Mouse (Mus musculus) testis, postnatal 14 days (tissue): ENCODE results near the gene Gm42688.

Experiments used
- DNase-seq: peaks from one replicate; pipeline ENCODE4 v3.0.0; 2021; ENCODE audit warnings: low spot score

Gene Gm42688

DNA sequence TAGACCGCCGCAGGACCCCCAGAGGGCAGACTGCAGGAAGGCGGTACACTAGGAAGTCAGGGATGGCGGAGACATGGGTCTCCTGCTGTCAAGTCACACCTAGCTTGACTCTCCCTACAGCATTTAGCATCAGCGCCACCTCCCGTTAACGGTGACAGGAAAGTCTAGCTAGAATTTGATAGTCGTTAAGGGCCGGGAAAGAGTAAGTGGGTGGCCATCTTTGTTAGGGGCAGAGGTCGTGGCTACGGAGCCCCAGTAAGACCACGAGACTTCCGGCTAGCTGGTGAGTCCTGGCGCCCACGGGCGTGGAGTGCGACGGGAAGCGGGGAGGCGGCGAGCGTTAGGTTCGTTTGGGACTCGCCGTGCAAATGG, at the start of gene Gm42688, which contains the start of gene Ccdc142:
Gm42688 (plus strand) TSS at position 302 of the 372 bp plus-strand sequence.
Ccdc142 (plus strand) TSS at position 286 of the 372 bp plus-strand sequence.
- DNase-seq = peak; percentile 89

DNA sequence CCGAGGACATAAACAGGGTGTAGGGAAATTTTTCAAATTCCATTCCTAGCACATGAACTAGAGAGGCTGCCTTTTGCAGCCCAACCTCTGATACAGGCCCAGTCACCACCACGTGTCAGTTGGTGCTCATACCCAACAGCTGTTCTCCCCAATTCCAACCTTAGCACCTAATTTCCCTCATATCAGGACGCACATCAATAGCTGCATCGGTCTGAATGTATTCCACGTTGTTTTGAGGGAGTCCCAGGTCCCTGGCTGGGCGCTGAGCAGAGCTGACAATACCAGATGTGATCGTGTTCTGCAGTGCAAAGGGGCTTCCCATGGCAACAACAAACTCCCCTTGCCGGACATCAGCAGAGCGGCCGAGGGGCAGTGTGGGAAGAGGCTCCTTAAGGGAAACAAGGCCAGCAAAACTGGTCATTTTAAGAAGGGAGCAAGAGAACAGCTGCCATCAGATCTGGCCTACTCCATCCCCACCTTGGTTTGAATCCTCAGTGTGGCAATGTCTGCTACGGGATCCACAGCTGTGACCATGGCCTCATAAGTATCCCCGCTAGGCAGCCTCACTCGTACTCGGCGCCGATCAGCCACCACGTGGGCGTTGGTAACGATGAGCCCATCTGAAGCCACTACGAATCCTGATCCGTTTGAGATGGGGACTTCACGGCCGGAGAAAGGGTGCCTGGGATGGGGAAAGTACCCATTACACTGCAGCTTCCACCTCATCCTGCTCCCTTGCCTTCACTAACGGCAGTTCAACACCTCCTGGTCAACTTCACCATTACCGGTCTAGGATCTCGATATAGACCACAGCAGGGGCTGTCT, 48.1 kb upstream of the Gm42688 start:
- no peak for DNase-seq

DNA sequence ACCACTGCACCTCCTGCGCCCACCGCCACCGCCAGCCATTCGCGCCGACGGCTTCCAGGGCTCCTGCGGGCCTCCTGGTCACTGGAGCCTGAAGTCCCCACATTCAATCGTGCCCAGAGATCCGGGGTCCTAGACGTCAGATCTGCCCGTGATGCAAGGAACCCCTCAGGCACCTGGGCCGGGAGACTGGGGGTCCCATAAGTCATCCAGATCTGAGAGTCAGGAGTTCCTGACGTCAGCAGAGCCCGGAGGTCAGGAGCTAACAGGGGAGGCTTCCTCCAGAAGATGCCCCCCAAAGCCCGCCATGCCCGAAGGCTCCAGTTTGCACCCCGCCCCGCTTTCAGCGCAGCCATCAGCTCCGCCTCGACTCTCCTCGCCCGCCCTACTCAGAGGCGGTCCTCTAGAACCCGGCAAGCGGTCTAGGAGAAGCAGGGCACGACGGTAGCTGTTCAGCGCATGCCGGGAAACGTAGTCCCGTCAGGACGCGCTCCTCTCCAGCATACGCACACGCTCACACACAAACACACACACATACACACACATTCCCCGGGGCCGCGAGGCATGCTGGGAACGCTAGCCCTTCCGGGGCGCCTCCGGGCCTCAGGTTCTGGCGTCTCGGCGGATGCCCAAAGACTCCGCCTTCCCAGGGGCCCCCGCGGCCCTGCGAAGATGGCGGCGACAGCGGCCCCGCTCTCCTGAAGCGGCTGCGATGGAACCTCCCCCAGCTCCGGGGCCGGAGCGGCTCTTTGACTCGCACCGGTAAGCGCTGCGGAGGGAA, 47.2 kb upstream of the Gm42688 start, which contains the start of gene Aup1:
Aup1 (plus strand) TSS at position 448 of the 778 bp plus-strand sequence.
- peak; percentile 97 for DNase-seq

DNA sequence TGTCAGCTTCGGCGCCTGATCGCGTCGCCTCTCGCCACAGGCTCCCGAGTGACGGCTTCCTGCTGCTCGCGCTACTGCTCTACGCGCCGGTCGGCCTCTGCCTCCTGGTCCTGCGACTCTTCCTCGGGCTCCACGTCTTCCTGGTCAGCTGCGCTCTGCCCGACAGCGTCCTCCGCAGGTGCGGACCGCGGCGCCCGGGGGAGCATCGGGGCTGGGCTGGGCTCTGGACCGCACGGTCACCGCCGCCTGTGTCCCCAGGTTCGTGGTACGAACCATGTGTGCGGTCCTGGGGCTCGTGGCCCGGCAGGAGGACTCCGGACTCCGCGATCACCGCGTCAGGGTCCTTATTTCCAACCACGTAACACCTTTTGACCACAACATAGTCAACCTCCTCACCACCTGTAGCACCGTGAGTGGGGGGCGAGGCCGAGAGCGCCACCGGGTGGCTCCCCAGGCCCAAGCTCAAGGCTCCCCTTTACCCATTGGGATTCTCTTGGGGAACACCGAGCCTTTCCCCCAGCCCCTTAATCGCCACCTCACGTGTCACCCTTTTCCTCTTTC, 46.5 kb upstream of the Gm42688 start, which contains the start of gene Htra2:
Htra2 (minus strand) TSS at position 403 of the 561 bp plus-strand sequence.
- DNase-seq = peak; percentile 63

DNA sequence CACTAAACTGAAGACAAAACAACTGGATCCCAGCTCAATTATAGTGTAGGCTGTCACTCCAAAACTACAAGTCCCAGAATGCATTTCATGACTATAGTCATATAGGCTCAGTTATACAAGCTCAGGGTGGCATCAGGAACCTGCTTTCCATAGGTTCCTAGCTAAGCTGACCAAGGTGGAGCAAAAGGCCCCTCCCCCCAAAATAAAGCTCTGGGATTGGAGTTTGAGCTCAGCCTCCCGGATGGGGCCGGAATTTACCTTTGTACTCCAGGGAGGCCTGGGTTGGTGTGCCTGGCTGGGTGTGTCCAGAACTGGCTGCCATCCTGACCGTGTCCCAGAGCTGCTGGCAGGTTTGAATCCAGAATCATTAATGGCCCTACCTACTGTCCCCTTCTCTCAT, 43.6 kb upstream of the Gm42688 start, which contains the start of gene Dqx1:
Dqx1 (plus strand) TSS at position 55 of the 400 bp plus-strand sequence.
- no peak for DNase-seq

DNA sequence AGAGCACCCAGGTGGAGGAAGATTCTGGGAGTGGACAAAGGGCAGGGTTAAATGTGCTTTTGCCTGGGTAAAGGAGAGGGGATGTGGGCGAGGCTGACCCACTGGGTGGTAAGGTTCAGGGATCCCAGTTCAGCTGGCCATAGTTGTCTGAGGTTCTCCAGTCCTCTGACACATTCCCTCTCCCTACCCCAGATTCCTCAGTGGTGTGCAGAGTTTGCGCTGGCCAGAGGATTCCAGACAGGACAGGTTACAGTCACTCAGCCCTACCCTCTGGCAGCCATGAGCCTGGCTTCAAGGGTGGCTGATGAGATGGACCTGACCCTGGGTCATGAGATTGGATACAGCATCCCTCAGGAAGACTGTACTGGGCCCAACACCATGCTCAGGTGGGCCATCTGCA, 42.7 kb upstream of the Gm42688 start:
- no peak for DNase-seq

DNA sequence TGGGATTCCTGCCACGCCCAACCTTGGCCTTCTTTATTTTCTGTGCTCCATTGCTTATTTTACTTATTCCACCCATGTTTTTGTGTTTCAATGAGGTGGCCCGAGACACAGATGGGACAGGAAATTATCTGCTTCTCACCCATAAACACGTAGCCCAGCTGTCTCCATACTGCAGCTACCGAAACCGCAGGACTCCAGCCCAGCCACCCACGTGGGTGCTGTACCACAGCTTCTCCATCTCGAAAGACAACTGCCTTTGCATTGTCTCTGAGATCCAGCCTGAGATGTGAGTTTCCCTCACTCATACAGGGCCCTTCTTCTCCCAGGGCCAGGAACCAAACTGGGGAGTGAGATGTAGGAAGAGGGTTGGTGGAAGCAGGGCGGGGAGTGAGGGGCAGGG, 35.4 kb upstream of the Gm42688 start:
- DNase-seq = no peak

DNA sequence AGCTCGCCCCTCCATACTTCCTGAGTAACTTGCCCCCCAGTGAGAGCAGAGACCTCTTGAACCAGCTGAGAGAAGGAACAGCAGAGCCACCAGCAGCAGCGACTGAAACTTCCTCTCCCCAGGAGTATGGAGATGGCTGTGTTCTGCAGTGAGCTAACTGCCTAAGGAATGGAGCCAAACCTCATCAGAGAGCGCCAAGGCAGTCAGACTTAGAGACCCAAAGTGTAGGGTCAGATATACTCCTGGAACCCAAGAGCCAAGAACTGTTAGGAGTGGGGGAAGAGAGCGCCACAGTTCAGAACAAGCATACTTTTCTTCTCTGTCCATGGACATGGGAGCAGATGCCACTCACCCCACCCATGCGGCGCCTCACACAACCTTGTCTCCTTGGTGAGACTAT, 35.0 kb upstream of the Gm42688 start:
- DNase-seq = no peak

DNA sequence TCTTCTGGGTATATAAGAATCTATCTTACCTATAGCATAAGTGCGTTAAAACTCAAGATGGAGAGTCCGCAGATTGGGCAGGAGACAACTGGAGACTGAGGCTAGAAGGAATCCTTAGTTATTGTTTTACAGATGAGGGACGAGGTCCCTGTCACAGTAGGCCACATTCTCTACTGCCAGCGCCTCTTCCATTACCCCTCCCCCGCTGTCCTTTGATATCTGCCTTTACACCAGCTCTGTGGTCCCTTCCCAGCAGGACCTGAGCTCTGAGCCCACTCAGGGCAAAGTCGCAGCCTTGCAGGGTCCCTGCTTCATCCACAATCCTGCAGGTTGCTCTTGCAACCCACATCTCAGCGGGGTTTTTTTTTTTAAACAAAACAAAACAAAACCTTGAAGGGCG, 33.2 kb upstream of the Gm42688 start:
- no peak for DNase-seq

DNA sequence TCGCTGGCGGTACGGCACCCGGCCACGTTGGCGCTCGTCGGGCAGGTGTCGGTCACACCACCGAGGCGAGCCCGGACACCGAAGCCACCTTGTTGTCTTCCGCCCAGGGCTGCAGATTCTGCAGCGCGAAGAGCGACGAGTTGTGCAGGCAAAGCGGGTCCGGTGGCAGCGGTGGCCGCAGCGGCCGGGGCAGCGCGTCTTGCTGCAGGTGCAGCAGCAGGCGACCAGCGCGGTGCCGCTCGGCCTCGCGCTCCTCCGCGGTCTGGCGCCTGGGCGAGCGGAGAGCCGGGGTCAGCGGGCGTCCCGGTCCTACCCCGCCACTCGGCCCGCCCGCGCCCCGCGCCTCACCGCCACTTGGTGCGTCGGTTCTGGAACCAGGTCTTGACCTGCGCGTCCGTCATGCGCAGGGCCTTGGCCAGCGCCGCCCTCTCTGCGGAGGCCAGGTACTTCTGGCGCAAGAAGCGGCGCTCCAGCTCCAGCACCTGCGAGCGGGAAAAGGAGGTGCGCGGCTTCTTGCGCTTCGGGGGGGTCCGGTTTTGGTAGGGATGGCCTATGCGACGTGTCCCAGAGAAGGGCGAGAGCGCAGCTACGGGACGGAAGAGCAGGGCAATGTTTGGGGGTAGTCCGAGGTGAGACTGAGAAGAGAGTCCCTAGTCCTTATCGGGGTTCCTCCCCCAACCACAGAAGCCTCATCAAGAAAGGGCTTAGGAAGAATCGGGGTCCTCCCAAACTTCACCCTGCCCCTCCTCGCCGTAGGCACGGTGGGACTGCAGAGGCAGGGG, 32.5 kb upstream of the Gm42688 start:
- no peak for DNase-seq

DNA sequence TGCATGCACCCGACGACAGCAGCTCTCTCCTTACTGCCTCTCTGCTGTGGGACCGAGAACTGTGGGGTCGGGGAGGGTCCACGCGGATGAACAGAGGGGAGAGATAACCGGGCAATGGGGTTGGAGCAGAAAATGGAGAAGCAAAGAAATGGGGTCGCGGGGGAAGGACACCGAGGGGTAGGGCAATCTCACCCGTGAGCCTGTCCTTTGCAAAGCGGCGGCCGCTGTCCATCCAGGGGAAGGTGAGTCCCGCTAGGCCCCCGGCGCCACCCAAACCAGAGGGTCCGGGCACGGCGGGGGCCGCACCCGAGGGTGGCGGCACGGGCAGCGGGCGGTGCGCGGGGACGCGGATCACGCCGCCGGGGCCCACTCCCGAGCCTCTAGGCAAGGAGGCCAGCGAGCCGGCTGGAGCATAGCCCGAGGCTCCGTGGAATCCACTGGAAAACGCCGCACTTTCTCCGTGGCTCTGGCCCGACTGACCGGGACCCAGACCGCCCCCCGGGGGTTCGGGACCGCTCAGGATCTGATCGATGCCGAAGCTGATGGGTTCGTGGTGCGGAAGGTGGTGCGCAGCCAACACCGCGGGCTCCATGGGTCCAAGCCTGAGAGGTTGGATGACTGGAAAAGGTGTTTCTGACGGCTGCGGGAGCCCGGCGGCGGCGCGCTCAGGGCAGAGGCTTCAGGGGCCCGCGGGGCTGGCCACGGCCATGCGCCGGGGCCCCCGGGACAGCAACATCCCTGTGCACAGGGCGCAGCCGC, 31.8 kb upstream of the Gm42688 start:
- DNase-seq = no peak

DNA sequence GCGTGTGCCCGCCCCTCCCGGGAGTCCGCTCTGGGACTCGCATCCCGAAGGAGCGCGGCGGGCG, 31.3 kb upstream of the Gm42688 start, which contains the start of gene Tlx2:
Tlx2 (minus strand) TSS at position 47 of the 64 bp plus-strand sequence.
- no peak for DNase-seq

DNA sequence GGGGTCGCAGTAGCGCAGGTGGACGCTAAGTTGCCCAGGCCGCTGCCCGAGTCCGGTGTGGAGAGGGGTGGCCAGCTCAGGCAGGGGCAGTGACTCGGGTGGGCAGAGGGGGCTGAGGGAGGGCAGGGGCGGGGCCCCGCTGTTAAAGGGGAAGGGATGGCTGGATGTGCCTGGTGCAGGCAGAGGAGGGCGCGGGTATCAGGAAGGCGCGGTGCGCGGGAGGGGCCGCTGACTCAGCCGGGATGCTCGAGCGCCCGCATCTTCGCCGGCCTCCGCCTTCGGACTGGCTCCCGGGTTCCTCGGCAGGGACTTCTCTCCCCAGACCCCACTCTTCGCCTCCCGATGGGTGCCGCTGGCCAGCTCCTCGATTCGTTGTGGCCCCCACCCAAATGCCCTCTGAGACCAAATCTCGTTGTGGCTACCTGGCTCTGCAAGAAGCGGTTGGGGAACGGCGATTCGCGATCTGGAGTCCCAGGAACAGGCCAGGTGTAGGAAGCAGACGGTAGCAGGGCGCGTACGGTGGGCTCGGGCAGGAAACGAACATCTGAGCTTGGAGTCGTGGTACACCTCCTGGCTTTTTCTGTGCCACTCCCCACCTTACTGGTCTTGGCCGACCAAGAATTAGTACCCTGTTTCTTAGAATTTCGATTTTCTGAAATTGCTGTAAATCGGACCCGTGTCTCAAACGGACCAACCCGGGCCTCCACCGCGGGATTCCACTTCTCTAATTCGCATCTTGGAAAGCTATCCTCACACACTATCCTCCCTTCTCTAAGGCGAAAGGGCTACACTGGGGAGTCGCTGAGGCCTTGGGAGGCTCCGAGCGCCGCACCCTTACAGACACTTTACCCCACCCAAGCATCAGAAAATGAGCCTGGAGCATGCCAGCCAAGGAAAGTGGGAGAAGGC, 30.9 kb upstream of the Gm42688 start:
- DNase-seq = no peak

DNA sequence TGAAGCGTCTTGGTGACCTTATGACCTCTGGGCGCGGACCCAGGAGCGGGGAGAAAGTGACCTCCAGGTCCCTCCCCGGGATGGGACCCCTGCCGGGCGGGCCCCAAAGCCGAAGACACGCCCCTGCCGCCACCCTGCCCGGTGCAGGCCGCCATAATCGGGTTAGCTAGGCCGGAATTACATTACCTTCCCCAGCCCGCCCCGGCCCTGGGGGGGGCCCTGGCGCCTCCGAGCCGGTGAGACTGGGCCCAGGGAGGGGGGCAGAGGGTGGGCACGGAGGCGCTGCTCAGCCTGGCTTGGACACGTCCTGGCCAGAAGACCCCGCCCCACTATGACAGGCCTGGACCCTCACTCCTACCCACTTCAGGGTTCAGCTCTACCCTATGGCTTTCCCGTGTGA, 30.2 kb upstream of the Gm42688 start:
- DNase-seq = no peak

DNA sequence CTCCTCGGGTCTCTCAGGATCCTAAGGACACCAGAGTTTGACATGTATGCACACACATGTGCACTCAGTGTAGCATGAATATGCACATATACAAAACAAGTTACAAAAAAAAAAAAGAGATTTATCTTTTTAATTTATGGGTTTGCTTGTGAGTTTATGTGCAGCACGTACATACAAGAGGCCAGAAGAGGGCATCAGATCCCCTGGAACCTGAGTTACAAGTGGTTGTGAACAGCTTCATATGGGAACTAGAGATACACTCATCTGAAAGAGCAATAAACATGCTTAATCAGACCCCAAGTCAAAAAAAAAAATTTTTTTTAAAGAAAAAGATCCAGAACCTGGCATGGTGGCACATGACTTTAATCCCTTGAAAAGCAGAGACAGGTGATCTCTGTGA, 26.4 kb upstream of the Gm42688 start:
- DNase-seq = no peak

DNA sequence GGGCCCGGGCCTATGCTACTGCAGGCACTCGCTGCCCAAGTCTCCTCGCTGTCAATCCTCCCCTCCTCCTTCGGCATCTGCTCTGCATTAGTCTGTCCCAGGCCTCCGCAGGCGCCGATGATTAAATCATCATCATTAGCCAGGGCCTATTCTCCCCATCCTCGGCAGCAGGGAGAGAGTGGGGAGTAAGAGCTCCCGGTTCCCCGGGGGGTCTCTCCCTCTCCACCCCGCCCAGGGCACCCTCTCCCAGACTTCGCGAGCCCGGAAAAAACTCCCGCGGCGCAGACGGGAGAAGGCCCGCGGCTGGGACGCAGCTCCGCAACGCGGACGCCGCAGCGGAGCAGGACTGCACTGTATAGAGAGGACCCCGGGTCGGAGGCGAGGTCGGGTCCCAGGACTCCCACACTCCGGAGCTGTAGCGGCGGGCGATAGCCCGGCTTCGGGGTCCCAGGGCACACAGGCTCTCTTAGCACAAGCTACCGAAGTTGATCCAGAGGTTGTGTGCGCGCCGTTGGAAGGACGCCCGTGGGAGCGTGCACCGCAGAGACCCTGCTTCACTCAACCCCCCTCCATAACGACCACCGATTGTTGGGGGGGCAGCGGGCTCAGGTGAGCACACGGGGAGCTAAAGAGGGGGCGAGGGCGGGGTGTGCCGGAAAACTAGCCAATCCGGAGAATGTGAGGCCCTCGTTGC, 23.6 kb upstream of the Gm42688 start, which contains the start of gene Pcgf1:
Pcgf1 (plus strand) TSS at position 240 of the 694 bp plus-strand sequence.
- DNase-seq = no peak

DNA sequence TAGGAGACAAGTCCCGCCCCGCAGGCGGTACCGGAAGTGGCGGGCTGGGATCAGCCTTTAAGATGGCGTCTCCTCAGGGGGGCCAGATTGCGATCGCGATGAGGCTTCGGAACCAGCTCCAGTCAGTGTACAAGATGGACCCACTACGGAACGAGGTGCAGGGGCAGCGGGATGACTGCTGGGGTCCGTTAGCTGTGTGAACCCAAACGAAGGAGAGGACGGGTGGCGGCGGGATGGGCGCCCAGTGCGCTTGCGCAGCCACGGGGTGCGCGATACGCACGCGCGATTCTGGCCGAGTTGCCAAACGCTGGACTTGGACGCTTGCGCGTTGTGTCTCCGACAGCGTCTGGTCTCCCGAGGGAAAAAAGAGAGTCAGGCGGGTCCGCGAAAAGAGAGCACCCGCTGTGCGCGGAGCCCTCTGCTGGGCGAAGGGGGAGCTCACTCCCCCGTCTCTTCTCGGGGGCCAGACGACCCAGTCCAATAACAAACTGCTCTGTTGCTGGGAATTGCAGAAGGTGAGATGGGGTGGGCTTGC, 23.0 kb upstream of the Gm42688 start:
- peak; percentile 98 for DNase-seq

DNA sequence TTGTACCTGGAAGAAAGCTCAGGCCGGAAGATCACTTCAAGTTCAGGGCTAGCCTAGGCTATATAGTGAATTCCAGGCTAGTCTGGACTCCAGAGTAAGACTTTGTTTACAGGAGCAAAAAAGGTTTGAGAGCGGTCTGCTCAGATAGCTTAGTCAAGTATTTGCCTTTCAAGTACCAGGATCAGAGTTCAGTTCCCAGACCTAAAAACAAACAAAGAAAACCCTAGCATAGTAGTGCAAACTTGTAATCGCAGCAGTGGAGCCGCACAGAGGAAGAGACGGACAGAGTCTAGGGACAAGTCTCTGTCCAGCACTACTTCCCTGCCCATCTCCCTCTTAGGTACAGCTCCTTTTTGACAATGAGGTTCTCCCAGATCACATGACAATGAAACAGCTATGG, 21.2 kb upstream of the Gm42688 start:
- DNase-seq = no peak

DNA sequence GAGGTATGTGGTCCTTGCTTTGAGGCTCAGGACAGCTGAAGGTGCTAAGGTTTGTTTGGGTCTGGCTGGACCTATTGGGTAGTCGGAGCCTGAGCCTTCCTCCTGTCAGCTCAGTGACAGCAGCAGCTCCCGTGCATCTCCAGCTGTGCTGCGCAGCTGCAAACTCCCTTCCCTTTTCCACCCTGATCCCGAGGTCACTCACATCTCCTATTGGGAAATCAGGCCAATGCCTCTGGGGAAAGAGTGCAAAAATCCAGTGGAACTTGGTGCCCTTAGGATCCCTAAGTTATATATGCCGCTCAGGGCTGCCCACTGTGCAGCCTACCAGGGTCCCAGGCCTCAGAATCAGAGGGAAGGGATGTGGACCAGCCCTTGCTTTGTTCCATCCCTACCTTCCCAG, 17.9 kb upstream of the Gm42688 start:
- no peak for DNase-seq

DNA sequence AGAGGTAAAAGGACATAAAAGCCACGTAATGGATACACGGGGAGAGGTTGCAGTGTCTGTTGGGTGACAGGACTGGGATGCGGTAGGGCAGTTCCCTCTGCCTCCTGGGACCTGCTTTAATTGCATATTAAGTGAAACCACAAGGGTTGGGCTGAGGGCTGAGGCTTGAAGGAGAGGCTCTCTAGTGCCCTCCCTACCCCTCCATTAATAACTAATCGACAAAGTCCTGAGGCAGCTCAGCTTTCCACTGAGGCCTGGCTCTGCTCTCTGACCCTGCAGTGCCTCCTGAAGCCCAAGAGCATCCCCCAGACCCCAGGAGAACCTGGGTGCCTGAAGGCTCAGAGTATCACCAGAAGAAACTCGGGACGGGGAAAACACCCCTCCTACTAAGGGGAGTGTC, 16.9 kb upstream of the Gm42688 start:
- DNase-seq = no peak
